Mouse (Mus musculus): ENCODE measurements around the gene Cby3. TPM values are rescaled to one million over a fixed set of nuclear protein-coding genes. Genes with fewer than 3 reads are reported as not detected.
"Not testable (repeated sequence)": the region's sequence is repeated elsewhere in the genome, so short reads cannot be mapped to it uniquely, and the experiment has no call there.

Cby3 gene
- not detected in 2 replicates for total RNA-seq (2017)

GRCm38 (mm10) chr11:50354162-50354561 is at the start of gene Cby3:
TSS of gene Cby3 (plus strand) at chr11:50354462.
- ATAC-seq (ENCODE audit: extremely low read depth, insufficient number of reproducible peaks, low FRiP score, poor library complexity, severe bottlenecking): no peak

GRCm38 (mm10) chr11:50312803-50313202 is 41.5 kb upstream of the Cby3 start:
- ATAC-seq (ENCODE audit: extremely low read depth, insufficient number of reproducible peaks, low FRiP score, poor library complexity, severe bottlenecking): no peak

- ATAC-seq (ENCODE audit: extremely low read depth, insufficient number of reproducible peaks, low FRiP score, poor library complexity, severe bottlenecking): not testable (repeated sequence)
Observed at GRCm38 (mm10) chr11:50319343-50319742, 34.9 kb upstream of the Cby3 start.

- no peak for ATAC-seq (ENCODE audit: extremely low read depth, insufficient number of reproducible peaks, low FRiP score, poor library complexity, severe bottlenecking)
Observed at GRCm38 (mm10) chr11:50321239-50321638, 33.0 kb upstream of the Cby3 start.

GRCm38 (mm10) chr11:50322345-50322744 is 31.9 kb upstream of the Cby3 start:
- ATAC-seq (ENCODE audit: extremely low read depth, insufficient number of reproducible peaks, low FRiP score, poor library complexity, severe bottlenecking): no peak

GRCm38 (mm10) chr11:50323843-50324242 is 30.4 kb upstream of the Cby3 start:
- ATAC-seq (ENCODE audit: extremely low read depth, insufficient number of reproducible peaks, low FRiP score, poor library complexity, severe bottlenecking): no peak

GRCm38 (mm10) chr11:50324751-50325471 is 29.4 kb upstream of the Cby3 start:
- no peak for ATAC-seq (ENCODE audit: extremely low read depth, insufficient number of reproducible peaks, low FRiP score, poor library complexity, severe bottlenecking)

- peak; percentile 99 for ATAC-seq (ENCODE audit: extremely low read depth, insufficient number of reproducible peaks, low FRiP score, poor library complexity, severe bottlenecking)
Observed at GRCm38 (mm10) chr11:50325496-50326301, 28.6 kb upstream of the Cby3 start, which contains the start of gene Canx. TSS of gene Canx (minus strand) at chr11:50325673.

- no peak for ATAC-seq (ENCODE audit: extremely low read depth, insufficient number of reproducible peaks, low FRiP score, poor library complexity, severe bottlenecking)
Observed at GRCm38 (mm10) chr11:50326302-50326966, 27.8 kb upstream of the Cby3 start.

- ATAC-seq (ENCODE audit: extremely low read depth, insufficient number of reproducible peaks, low FRiP score, poor library complexity, severe bottlenecking): no peak
Observed at GRCm38 (mm10) chr11:50328075-50328625, 26.1 kb upstream of the Cby3 start.

GRCm38 (mm10) chr11:50329378-50329777 is 24.9 kb upstream of the Cby3 start:
- no peak for ATAC-seq (ENCODE audit: extremely low read depth, insufficient number of reproducible peaks, low FRiP score, poor library complexity, severe bottlenecking)

- ATAC-seq (ENCODE audit: extremely low read depth, insufficient number of reproducible peaks, low FRiP score, poor library complexity, severe bottlenecking): no peak
Observed at GRCm38 (mm10) chr11:50333181-50333580, 21.1 kb upstream of the Cby3 start.

- ATAC-seq (ENCODE audit: extremely low read depth, insufficient number of reproducible peaks, low FRiP score, poor library complexity, severe bottlenecking): no peak
Observed at GRCm38 (mm10) chr11:50336126-50336525, 18.1 kb upstream of the Cby3 start.

- no peak for ATAC-seq (ENCODE audit: extremely low read depth, insufficient number of reproducible peaks, low FRiP score, poor library complexity, severe bottlenecking)
Observed at GRCm38 (mm10) chr11:50336891-50337290, 17.4 kb upstream of the Cby3 start.

GRCm38 (mm10) chr11:50345486-50345885 is 8.8 kb upstream of the Cby3 start:
- ATAC-seq (ENCODE audit: extremely low read depth, insufficient number of reproducible peaks, low FRiP score, poor library complexity, severe bottlenecking): no peak

- no peak for ATAC-seq (ENCODE audit: extremely low read depth, insufficient number of reproducible peaks, low FRiP score, poor library complexity, severe bottlenecking)
Observed at GRCm38 (mm10) chr11:50346256-50347032, 7.8 kb upstream of the Cby3 start.

- no peak for ATAC-seq (ENCODE audit: extremely low read depth, insufficient number of reproducible peaks, low FRiP score, poor library complexity, severe bottlenecking)
Observed at GRCm38 (mm10) chr11:50352177-50352576, 2.1 kb upstream of the Cby3 start.

- ATAC-seq (ENCODE audit: extremely low read depth, insufficient number of reproducible peaks, low FRiP score, poor library complexity, severe bottlenecking): no peak
Observed at GRCm38 (mm10) chr11:50354851-50355250, 589 bp downstream of the Cby3 start.

GRCm38 (mm10) chr11:50355395-50355794 is 1.1 kb downstream of the Cby3 start:
- no peak for ATAC-seq (ENCODE audit: extremely low read depth, insufficient number of reproducible peaks, low FRiP score, poor library complexity, severe bottlenecking)

All from neutrophil, adult 5-6 weeks (primary cell).